Mouse (Mus musculus): ENCODE data around the gene Gtf3c2.

GRCm38 (mm10) chr5:31137658-31138057, 42.3 kb downstream of the Gtf3c2 start:
- TF ChIP-seq CTCF (IDR thresholded peaks at IDR 0.05; ENCODE audit: control insufficient read depth, insufficient read depth, insufficient read length) (no peak), USF1 (IDR thresholded peaks at IDR 0.05; ENCODE audit: low read depth) (no peak), FOSL1 (IDR thresholded peaks at IDR 0.05; ENCODE audit: insufficient read depth, low read length, poor library complexity, severe bottlenecking) (no peak), MYOD1 (IDR thresholded peaks at IDR 0.05; ENCODE audit: control insufficient read depth, insufficient read length, low read depth) (no peak)
